Mouse (Mus musculus) brain, adult 2 months (tissue): ENCODE measurements around the gene Olfr1284.

Source experiments
- DNase-seq: peaks from one replicate; pipeline ENCODE4 v3.0.0; 2011; ENCODE audit warnings: low read depth, low spot score

Olfr1284 gene

GRCm38 (mm10) chr2:111375222-111375621 is at the start of gene Olfr1284:
Gene Olfr1284, plus strand, starts transcription at chr2:111375522.
- DNase-seq, result no peak

- DNase-seq, result no peak
Measured at GRCm38 (mm10) chr2:111326220-111326619, 49.1 kb upstream of the Olfr1284 start, which contains the start of gene Olfr1281. Gene Olfr1281, plus strand, starts transcription at chr2:111326520.

- DNase-seq, result peak; percentile 10
Measured at GRCm38 (mm10) chr2:111333721-111334120, 41.6 kb upstream of the Olfr1284 start.

DNA sequence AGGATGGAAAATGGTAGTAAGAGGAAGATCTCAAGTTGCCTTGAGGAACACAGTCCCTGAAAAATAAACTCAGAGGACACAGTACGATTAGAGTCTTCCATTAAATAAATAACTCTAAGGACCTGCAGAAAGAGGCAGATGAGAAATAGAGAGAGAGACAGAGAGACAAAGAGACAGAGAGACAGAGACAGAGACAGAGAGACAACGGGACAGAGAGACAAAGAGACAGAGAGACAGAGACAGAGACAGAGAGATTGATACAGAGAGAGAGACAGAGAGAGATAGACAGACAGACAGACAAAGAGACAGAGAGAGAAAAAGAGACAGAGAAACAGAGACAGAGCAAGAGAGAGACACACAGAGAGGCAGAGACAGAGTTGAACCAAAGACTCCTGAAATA is 39.3 kb upstream of the Olfr1284 start, which contains the start of gene Olfr1282:
TSS of gene Olfr1282 (minus strand) at position 101 of the 400 bp plus-strand sequence.
- no peak for DNase-seq

GRCm38 (mm10) chr2:111366490-111366889 is 8.8 kb upstream of the Olfr1284 start, which contains the start of gene Olfr1283:
Gene Olfr1283, plus strand, starts transcription at chr2:111366790.
- DNase-seq, result no peak

- peak; percentile 2 for DNase-seq
Measured at GRCm38 (mm10) chr2:111422931-111423330, 47.6 kb downstream of the Olfr1284 start, which contains the start of gene Olfr1286. Gene Olfr1286, minus strand, starts transcription at chr2:111423115.
